Mouse (Mus musculus): ENCODE measurements around the gene C2cd4c. TPM values are rescaled to one million over a fixed set of nuclear protein-coding genes. Genes with fewer than 3 reads are reported as not detected.

The C2cd4c gene
- polyA plus RNA-seq, 1 experiment from 2014 or later = not detected

DNA sequence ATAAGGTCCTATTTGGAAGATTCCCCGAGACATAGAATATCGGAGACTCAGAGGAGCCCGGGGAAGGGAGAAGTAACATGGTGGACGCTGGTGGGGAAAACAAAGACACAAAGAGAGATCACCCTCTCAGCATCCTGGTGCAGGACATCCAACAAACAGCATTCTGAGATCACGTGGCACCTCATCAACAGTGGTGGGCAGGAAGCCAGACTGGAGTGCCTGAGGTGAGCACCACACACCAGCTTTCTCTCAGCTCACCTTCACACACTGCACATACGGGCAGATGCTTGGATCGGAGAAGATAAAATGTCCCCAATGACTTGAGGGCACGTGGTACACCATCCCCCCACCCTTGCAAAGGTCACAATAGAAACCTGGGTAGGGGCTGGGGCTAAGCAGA is 22.5 kb upstream of the C2cd4c start:
- 63% methylated on average over 8 of the region's 8 CpGs for WGBS (ENCODE audit: insufficient replicate concordance)
- no peak for ATAC-seq (ENCODE audit: low read depth)
- H3K27me3 ChIP-seq = peaks cover 61% of the 10 kb centered on the region

DNA sequence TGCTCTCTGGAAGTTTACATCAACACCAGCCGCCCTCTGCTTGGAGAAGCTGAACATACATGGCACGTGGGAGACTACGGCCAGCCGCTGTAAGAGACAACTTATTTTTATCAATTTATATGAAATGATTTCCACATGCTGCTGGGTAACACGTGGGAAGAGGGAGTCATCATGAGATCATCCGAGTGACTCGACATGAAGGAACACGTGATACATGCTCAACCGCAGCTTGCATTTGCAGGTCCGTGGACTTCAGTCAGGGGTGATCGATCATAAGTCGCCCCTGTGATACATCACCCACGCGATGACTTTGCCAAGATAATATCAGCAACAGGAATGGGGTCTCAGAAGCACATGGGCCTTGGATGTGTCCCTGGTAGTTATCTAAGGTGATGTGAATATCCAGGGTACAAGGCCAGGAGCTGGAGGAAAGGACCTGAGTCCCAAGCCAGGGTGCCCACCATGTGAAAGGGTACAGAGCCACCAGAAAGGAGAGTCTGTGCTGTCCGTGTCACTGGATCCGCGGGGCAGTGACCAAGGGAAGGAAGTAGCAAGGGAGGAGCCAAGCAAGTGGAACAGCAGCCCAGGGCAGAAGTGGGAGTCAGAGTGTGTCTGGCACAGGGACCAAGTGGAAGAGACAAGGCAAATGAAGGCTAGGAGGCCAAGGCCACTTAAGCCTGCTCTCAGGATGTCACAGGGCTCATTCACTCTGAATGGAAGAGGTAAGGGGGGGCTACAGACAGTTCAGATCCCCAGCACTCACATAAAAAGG is 19.4 kb upstream of the C2cd4c start:
- DNase-seq = no peak
- no peaks in the 10 kb centered on the region for H3K36me3 ChIP-seq
- no peak for ATAC-seq (ENCODE audit: low read depth)
- WGBS (ENCODE audit: insufficient replicate concordance) = 63% methylated on average over 17 of the region's 17 CpGs
- no peak overlapping the region for H3K4me3 ChIP-seq (replicated peaks)
- H3K9ac ChIP-seq = no peak overlapping the region
- H3K9me3 ChIP-seq (replicated peaks) = no peaks in the 10 kb centered on the region
- peaks cover 38% of the 10 kb centered on the region for H3K27me3 ChIP-seq
- no peak overlapping the region for H3K4me2 ChIP-seq
- peaks cover 6% of the 10 kb centered on the region for H3K4me1 ChIP-seq (replicated peaks)
- no peak overlapping the region for H3K27ac ChIP-seq

More for the DNA sequence above, 22.5 kb upstream of the C2cd4c start:
- H3K27ac ChIP-seq = no peak overlapping the region
- H3K4me1 ChIP-seq (replicated peaks) = peaks cover 9% of the 10 kb centered on the region
- DNase-seq = no peak
- H3K4me2 ChIP-seq = no peak overlapping the region
- no peak overlapping the region for H3K9ac ChIP-seq
- H3K36me3 ChIP-seq = no peaks in the 10 kb centered on the region
- no peak overlapping the region for H3K4me3 ChIP-seq (replicated peaks)
- no peaks in the 10 kb centered on the region for H3K9me3 ChIP-seq (replicated peaks)

DNA sequence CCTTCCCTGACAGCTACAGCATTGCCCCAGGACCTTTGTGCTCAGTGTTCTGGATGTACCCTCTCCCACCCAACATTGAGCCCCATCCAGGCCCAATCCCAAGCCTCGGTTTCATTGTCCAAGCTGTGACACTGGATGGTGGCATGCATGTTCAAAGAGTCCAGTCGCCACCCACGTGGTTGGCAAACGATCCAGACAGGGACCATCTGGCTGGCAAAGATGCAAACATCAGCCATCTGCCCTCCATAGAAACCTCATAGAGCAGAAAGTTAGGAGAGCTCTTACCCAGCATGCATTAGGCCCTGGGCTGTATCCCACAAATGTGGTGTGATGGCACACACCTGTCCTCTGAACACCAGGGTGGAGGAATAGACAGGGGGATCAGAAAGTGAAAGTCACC is 17.6 kb upstream of the C2cd4c start:
- no peak overlapping the region for H3K9ac ChIP-seq
- H3K4me2 ChIP-seq = no peak overlapping the region
- WGBS (ENCODE audit: insufficient replicate concordance) = 68% methylated on average over 4 of the region's 4 CpGs
- peaks cover 20% of the 10 kb centered on the region for H3K27me3 ChIP-seq
- H3K27ac ChIP-seq = no peak overlapping the region
- H3K4me1 ChIP-seq (replicated peaks) = no peaks in the 10 kb centered on the region
- H3K9me3 ChIP-seq (replicated peaks) = no peaks in the 10 kb centered on the region
- ATAC-seq (ENCODE audit: low read depth) (no peak), DNase-seq (no peak)
- no peaks in the 10 kb centered on the region for H3K36me3 ChIP-seq
- no peak overlapping the region for H3K4me3 ChIP-seq (replicated peaks)

DNA sequence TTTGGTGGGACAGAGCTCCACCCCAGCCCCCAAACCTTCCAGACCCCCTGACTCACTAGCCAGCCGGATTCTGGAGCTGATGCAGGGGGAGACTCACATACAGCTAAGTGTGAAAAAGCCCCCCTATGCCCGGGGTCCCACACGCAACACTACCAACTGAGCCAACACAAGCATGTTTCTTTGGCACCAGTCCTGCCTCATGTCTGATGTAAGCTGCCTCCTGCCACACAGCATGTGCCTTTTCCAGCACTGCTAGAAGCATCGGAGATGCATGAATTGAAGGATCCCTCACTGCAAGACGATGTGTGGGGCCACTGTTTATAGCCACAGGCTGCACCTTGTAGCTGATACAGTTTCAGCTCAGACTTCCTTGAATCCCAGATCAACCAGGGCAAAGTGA is 14.6 kb upstream of the C2cd4c start:
- H3K9me3 ChIP-seq (replicated peaks) = no peaks in the 10 kb centered on the region
- no peak overlapping the region for H3K4me3 ChIP-seq (replicated peaks)
- H3K9ac ChIP-seq = no peak overlapping the region
- no peaks in the 10 kb centered on the region for H3K4me1 ChIP-seq (replicated peaks)
- H3K27me3 ChIP-seq = 0 out of 2 replicates have a peak, but pooled peaks cover 4% of the 10 kb centered on the region
- no peak for DNase-seq
- no peak overlapping the region for H3K4me2 ChIP-seq
- ATAC-seq (ENCODE audit: low read depth) = no peak
- WGBS (ENCODE audit: insufficient replicate concordance) = 62% methylated on average over 5 of the region's 5 CpGs
- H3K36me3 ChIP-seq = no peaks in the 10 kb centered on the region
- H3K27ac ChIP-seq = no peak overlapping the region

DNA sequence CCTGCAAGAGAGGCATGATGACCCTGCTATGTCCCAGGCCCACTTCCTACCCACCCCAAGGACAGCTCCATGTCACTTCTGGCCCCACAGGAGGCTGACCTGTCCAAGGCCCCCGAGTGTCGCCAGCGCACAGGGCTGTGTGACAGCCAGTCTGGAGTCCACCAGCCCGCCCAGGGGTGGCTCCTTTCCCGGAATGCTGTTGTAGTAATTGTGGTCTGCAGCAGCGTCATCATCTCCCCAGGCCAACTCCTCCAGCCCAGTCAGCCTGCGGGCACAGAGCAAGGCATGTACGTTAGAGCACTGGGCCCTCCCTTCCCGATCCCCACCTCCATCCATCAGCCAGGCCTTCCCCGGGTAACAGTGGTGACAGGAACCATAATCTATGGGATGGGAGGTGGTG is 12.3 kb upstream of the C2cd4c start:
- WGBS (ENCODE audit: insufficient replicate concordance) = 65% methylated on average over 10 of the region's 10 CpGs
- no peak for ATAC-seq (ENCODE audit: low read depth)
- Histone ChIP-seq H3K9me3 (replicated peaks) (no peaks in the 10 kb centered on the region), H3K4me2 (no peak overlapping the region), H3K4me3 (replicated peaks) (no peak overlapping the region), H3K27ac (no peak overlapping the region), H3K9ac (no peak overlapping the region), H3K27me3 (0 out of 2 replicates have a peak, but pooled peaks cover 6% of the 10 kb centered on the region), H3K4me1 (replicated peaks) (no peaks in the 10 kb centered on the region), H3K36me3 (no peaks in the 10 kb centered on the region)
- no peak for DNase-seq

DNA sequence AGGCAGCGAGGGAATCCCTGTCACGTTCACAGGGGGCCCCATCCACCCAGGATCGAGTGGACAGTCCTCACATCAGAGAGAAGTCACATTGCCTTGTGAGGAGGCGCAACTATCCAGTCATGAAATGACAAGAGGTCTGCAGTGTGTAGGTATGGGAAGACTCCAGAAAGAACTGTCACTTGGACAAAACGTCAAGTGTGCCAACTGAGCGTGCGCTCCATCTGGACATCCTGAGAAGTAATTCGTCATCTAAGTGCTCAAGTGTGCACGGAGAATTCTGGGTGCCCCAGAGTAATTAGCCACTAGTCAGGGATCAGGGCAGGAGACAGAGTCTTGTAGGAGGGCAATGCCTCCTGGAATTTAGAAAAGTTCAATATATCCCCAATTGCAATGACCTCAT is 11.6 kb upstream of the C2cd4c start:
- no peak overlapping the region for H3K9ac ChIP-seq
- H3K4me1 ChIP-seq (replicated peaks) = no peaks in the 10 kb centered on the region
- H3K9me3 ChIP-seq (replicated peaks) = no peaks in the 10 kb centered on the region
- DNase-seq = no peak
- 60% methylated on average over 9 of the region's 9 CpGs for WGBS (ENCODE audit: insufficient replicate concordance)
- H3K4me3 ChIP-seq (replicated peaks) = no peak overlapping the region
- ATAC-seq (ENCODE audit: low read depth) = no peak
- no peak overlapping the region for H3K4me2 ChIP-seq
- no peak overlapping the region for H3K27ac ChIP-seq
- H3K36me3 ChIP-seq = no peaks in the 10 kb centered on the region
- H3K27me3 ChIP-seq = 0 out of 2 replicates have a peak, but pooled peaks cover 6% of the 10 kb centered on the region

DNA sequence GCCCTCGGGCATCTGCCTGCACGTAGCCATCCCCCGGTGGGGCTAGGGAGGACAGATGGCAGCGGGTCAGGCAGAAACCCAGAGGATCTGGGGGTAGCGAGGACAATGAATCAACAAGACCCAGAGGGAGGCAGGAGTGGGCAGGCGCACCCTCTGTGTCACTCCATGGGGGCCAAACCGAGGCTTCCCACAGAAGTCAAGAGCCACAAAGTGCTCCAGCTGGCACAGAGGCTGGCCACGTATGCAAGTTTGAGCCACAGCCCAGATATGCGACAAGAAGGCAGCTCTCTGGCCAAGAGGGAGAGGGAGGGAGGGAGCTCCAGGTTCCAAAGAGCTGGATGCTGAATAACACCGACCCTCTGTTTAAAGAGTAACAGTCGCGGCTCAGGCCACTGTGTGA is 10.1 kb upstream of the C2cd4c start:
- no peaks in the 10 kb centered on the region for H3K36me3 ChIP-seq
- 0 out of 2 replicates have a peak, but pooled peaks cover 6% of the 10 kb centered on the region for H3K27me3 ChIP-seq
- H3K27ac ChIP-seq = no peak overlapping the region
- DNase-seq (no peak), ATAC-seq (ENCODE audit: low read depth) (no peak)
- no peak overlapping the region for H3K4me2 ChIP-seq
- WGBS (ENCODE audit: insufficient replicate concordance) = 62% methylated on average over 12 of the region's 12 CpGs
- H3K9me3 ChIP-seq (replicated peaks) = no peaks in the 10 kb centered on the region
- H3K4me3 ChIP-seq (replicated peaks) = no peak overlapping the region
- H3K9ac ChIP-seq = no peak overlapping the region
- H3K4me1 ChIP-seq (replicated peaks) = no peaks in the 10 kb centered on the region

DNA sequence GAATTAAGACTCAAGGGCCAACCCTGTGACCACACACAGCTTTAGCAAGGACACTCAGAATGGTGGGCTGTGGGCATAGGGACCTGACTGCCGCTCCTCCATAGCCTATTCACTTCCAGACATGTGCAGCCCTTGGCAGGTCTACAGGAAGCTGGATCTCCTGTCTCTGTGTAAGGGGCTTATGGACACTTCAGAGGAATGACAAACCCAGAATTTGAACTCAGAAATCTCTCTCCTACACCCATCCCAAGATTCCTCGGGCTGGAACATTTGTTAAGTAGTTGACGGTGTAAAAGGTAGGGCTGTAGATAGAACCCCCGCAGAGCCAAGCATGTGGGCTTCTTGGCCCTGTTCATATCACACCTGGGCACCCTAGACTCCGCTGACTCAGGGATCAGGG is 2.6 kb upstream of the C2cd4c start:
- ATAC-seq (ENCODE audit: low read depth) (no peak), DNase-seq (no peak)
- peaks cover 18% of the 10 kb centered on the region for H3K4me1 ChIP-seq (replicated peaks)
- no peak overlapping the region for H3K9ac ChIP-seq
- no peaks in the 10 kb centered on the region for H3K36me3 ChIP-seq
- 71% methylated on average over 5 of the region's 5 CpGs for WGBS (ENCODE audit: insufficient replicate concordance)
- H3K27me3 ChIP-seq = peaks cover 43% of the 10 kb centered on the region
- H3K9me3 ChIP-seq (replicated peaks) = no peaks in the 10 kb centered on the region
- no peak overlapping the region for H3K4me2 ChIP-seq
- no peak overlapping the region for H3K4me3 ChIP-seq (replicated peaks)
- H3K27ac ChIP-seq = no peak overlapping the region

DNA sequence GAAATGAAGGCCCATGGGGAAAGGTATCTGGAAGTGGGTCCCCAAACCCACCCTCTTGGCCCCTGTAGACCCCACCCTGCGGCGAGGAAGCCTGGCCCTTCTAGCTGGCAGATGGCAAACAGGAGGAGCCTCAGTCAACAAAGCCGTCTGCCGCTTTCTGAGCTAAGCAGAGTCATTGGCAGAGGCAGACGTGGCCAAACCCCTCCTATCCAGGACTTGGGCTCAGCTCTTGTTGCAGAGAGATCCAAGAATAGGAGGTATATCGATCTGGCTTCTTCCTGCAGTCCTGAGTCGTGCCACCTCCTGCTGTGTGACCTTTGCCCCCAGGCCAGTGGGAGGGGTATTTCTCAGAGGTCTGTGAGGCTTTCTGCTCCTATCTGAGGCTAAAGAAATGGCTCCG is 2.0 kb upstream of the C2cd4c start:
- Histone ChIP-seq H3K4me1 (replicated peaks) (peaks cover 18% of the 10 kb centered on the region), H3K27ac (no peak overlapping the region), H3K4me2 (no peak overlapping the region), H3K4me3 (replicated peaks) (no peak overlapping the region), H3K36me3 (no peaks in the 10 kb centered on the region), H3K9ac (no peak overlapping the region), H3K9me3 (replicated peaks) (no peaks in the 10 kb centered on the region), H3K27me3 (peaks cover 48% of the 10 kb centered on the region)
- no peak for DNase-seq
- 16% methylated on average over 8 of the region's 8 CpGs for WGBS (ENCODE audit: insufficient replicate concordance)
- no peak for ATAC-seq (ENCODE audit: low read depth)

DNA sequence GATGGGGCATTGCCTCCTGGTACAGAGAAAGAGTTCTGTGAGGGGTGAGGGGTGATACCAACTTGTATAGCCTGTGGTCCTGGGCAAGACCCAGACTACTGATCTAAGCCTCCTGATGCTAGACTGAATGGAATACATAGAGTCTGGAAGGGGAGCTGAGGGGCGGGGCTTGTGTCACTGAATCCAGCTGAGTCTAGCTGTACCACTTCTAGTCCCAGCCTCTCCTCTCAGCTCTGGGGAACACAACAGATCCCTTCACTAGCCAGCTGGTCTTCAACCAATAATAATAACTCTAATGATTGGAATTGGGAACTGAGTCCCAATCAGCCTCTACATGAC is 449 bp upstream of the C2cd4c start:
- Histone ChIP-seq H3K27me3 (peaks cover 56% of the 10 kb centered on the region), H3K9ac (no peak overlapping the region), H3K4me2 (peak overlapping the region; percentile 76; the same call in 1 of the 2 replicates), H3K36me3 (no peaks in the 10 kb centered on the region), H3K4me3 (replicated peaks) (peak overlapping the region; percentile 57; the same call in 1 of the 2 replicates), H3K9me3 (replicated peaks) (no peaks in the 10 kb centered on the region), H3K4me1 (replicated peaks) (peaks cover 18% of the 10 kb centered on the region), H3K27ac (no peak overlapping the region)
- ATAC-seq (ENCODE audit: low read depth) (no peak; the same call in 1 of the 2 replicates), DNase-seq (no peak)
- 63% methylated on average over 1 of the region's 1 CpGs for WGBS (ENCODE audit: insufficient replicate concordance)

DNA sequence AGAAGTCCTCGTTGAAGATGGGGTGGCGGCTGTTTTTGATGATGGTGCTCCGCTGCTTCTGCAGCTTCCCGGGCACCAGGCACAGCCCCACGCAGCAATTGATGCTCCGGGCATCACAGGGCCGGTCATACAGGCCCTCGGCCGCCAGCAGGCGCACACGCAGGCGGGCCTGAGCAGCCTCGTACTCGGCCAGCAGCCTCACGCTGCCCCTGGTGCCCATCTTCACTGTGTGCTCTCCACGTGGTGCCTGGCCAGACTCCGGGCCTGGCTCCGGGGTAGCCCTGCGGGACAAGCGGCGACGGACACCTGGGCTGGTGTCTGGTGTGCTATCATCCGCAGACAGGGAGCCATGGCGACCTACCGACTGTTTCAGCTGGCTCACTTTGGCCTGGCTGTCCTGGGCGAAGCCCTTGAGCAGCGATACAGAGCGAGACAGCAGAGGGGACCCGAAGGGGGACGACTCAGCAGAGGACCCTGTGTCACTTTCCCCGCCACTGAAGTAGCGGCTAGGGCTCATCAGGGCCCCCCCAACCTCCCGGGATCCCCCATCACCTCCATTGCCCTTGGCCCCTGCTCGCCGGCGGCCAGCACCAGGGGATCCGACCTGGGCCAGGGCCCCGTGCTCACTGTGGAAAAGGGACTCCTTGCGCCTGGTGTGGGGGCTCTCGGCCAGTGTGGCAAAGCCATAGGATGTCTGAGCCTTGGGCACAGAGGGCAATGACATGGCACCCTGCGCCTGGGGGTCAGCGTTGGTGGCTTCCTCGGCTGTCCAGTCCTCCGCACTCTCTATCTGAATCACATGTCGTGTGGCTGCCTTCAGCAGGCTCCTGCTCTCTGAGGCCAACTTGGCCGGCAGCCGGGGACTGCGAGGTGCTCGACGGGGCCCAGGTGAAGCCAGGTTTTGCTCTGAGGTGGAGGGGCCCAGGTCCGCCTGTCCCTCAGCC is 1.4 kb downstream of the C2cd4c start:
- Histone ChIP-seq H3K9ac (no peak overlapping the region), H3K27ac (no peak overlapping the region), H3K27me3 (peaks cover 63% of the 10 kb centered on the region), H3K36me3 (no peaks in the 10 kb centered on the region), H3K4me2 (no peak overlapping the region), H3K4me1 (replicated peaks) (peaks cover 18% of the 10 kb centered on the region), H3K4me3 (replicated peaks) (no peak overlapping the region), H3K9me3 (replicated peaks) (no peaks in the 10 kb centered on the region)
- ATAC-seq (ENCODE audit: low read depth) (no peak), DNase-seq (no peak)
- 10% methylated on average over 51 of the region's 51 CpGs for WGBS (ENCODE audit: insufficient replicate concordance)
